Mouse (Mus musculus): ENCODE data around the gene Prkrip1. TPM values are rescaled to one million over a fixed set of nuclear protein-coding genes. Genes with fewer than 3 reads are reported as not detected.

Gene Prkrip1
- 10 to 100 TPM; 30.0 to 33.2 TPM for total RNA-seq (2021)
- long read RNA-seq, experiment 1, transcript Prkrip1-204 (6 exons, 3,893 nt): major isoform, 20 of 28 reads
- long read RNA-seq, experiment 1, partial matches to known transcripts: 0 of 28 reads
- long read RNA-seq, experiment 1, other reads (novel, unspliced or antisense): 8 of 28 reads
- long read RNA-seq, experiment 2, transcript Prkrip1-204 (6 exons, 3,893 nt): major isoform, 14 of 19 reads
- long read RNA-seq, experiment 2, partial matches to known transcripts: 2 of 19 reads
- long read RNA-seq, experiment 2, other reads (novel, unspliced or antisense): 3 of 19 reads

DNA sequence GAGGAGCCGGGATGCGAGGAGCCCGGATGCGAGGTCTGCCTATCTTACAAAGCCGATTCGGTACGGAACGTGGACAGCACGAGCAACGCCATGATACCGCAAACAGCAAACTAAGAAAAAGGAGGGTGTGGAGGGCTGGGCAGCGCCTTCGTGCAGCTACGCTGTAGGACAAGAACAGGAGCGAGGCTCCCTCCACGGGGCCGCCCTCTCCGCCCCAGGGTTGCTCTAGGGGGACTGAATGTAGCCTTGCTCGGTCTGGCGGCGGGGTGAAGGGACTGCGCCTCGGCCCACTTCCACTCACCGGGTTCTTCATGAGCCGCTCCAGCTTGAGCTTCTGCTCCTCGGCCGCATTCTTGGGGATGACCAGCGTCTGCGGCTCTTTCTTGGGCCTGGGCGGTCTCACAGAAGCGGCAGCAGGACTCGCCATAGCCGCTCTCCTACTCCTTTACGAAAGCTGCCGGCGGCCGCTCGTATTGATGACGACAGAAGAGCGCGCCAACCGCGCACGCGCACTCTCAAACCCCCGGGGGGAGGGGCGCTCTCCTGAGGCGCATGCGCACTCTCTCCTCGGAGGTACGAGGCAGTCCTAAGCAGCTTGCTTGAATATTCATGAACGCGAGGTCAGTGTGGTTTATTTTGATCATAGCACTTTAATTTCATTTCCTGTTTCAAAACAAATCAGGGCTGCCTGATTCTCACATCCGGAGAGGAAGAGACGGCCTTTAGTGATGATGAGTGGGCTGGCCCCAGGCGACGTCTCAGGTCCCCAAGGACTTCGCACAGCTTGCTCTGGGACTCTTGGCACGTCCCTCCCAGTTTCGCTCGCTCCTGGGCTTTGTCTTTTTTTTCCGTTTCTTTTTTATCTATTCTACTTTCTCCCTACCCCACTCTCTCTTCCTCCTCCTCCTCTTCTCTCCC, at the start of gene Prkrip1:
Gene Prkrip1 (minus strand): TSS at position 490 of the 918 bp plus-strand sequence.
- DNase-seq: peak; percentile 95

GRCm38 (mm10) chr5:136248441-136248840, 49.7 kb upstream of the Prkrip1 start:
- DNase-seq: no peak

DNA sequence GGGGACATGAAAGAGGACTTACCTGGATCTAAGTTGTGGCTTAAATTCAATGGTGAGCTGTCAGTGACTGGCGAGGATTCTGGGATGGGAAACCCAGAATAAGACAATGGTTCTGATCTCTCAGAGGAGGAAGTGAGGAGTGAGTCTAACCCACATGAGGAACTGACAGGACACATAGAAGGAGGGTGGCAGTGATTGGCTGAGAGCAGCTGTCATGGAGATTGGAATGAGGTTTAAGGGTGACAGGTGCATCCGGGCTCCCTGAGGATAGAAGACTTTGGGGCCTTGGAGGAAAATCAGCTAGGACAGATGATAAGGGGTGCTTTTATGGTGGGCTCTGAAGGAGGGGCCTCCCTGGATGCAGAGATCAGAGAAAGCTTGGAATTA, 47.7 kb upstream of the Prkrip1 start, which contains the start of gene Sh2b2:
Gene Sh2b2 (minus strand): TSS at position 105 of the 387 bp plus-strand sequence.
- no peak for DNase-seq

- no peak for DNase-seq
Measured at GRCm38 (mm10) chr5:136245541-136246451, 47.0 kb upstream of the Prkrip1 start.

DNA sequence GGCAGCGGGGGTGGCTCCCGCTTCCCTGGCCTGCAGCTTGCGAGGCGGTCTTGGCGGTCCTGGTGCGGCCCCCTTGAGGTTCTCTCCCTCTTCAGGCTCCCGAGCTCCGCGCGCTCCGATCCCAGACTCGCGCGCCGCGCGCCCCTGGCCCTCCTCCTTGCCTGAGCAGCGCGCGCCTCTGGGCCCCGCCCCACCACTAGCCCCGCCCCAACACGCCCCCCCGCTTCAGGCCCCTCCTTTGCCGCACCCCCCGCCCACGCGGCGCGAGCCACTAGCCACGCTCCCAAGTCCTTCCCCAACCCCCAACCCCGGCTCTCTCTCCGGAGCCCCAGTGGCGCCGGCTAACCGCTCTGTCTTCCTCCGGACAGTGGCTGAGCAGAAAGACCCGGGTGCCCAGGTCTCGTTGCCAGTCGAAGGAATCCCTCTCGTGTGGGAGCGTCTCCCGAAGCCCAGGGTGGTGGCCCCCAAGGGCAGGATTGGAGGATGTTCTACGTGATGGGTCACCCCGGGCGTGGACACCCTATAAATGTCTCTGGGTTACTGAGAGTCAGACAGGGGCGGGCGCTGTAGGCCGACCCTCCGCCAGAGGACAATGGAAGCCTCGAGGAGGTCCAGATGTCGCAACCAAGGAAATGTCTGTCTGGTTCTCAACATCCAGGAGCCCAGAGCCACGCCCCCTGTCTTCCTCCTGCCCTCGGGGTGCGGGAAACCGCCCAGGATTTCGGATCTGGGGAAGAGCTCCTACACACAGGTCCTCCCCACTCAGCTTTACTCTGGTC, 46.2 kb upstream of the Prkrip1 start:
- DNase-seq: peak; percentile 94

- DNase-seq: peak; percentile 69
Measured at GRCm38 (mm10) chr5:136243851-136244761, 45.3 kb upstream of the Prkrip1 start.

- no peak for DNase-seq
Measured at GRCm38 (mm10) chr5:136241161-136241560, 42.4 kb upstream of the Prkrip1 start.

DNA sequence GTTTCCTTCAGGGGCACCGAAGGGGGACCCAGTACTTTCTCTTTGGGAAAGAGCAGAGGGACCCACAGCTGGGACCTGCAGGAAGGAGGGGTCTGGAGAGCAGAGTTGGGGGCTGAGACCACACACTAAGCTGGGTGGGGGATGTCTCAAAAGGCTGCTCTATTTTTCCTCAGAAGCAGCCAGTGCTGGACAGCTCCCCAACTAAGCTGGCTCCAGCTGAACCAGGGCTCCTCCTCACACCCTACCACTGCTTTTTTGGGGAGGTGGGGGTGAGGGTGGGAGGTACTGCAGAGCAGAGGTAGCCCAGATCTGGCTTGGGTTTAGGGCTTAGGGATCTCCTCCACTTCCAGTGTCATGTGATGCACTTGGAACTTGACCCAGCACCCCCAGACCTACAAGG, 41.6 kb upstream of the Prkrip1 start:
- DNase-seq: no peak

- no peak for DNase-seq
Measured at GRCm38 (mm10) chr5:136237607-136238006, 38.8 kb upstream of the Prkrip1 start.

DNA sequence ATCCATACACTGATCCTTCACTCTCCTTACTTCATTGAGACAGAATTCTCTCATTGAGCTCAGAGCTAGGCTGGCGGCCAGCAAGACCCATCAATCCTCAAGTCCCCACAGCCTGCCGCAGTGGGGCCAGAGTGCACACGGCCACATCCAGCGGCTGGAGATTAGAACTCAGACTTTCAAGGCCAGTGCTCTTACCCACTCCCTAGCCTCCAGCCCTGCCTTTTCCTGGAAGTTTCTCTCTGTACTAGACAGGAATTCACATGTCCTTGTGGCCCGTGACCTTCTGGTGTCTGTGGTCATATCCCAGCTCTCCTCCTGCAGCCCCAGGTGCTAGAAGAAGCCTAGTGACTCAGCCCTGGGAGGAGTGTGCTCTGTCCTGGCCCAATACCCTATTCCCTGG, 37.8 kb upstream of the Prkrip1 start:
- DNase-seq: peak; percentile 40

- DNase-seq: no peak
Measured at GRCm38 (mm10) chr5:136230348-136231035, 31.7 kb upstream of the Prkrip1 start.

DNA sequence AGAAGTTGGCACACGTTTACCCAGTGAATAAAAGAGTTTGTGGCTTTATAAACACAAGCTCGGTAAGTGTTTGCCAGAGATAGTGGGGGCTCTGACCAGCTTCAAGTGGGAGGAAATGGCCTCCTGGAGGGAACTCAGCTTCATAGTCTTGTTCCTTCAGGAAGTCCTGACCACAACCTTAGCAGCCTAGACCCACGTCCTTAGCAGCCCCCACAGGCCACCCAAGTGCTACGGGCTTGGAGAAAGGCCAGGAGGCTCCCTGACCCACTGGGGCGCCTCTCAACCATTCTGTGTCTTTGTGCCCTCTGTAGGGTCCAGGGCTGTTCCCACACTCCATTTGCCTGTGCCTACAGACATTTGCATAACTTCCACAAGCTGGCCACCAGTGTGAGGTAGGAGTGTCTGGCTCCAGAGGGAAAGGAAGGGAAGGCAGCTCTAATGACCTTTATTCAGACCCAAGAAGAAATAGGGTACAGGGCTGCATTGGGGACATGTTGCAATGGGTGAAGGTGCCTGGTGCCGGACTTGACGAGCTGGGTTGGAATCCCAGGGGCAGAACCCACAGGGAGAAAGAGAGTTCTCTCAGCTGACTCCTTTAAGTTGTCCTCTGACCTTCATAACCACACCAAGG, 27.6 kb upstream of the Prkrip1 start:
- no peak for DNase-seq

GRCm38 (mm10) chr5:136218585-136218984, 19.8 kb upstream of the Prkrip1 start:
- no peak for DNase-seq

DNA sequence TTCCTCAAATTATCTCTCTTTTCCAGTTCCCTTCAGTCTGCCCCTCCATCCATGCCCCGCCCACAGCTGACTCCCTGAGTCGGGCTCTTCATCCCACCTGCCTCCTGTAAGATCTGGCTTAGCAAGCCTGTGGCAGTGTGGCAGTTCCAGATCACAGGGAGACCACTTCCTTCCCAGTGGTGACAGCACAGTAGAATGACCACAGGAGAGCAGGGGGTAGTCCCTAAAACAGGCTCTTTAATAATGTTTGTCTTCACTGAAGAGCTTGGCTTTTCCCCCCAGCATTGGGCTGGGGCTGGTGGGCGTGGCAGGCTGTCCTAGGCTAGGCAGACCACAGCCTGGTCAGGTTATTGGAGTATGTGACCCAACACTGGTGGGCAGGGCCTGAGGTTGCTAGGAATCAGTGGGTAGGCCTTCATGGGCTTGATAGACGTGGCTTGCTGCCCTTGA, 19.2 kb upstream of the Prkrip1 start:
- no peak for DNase-seq

DNA sequence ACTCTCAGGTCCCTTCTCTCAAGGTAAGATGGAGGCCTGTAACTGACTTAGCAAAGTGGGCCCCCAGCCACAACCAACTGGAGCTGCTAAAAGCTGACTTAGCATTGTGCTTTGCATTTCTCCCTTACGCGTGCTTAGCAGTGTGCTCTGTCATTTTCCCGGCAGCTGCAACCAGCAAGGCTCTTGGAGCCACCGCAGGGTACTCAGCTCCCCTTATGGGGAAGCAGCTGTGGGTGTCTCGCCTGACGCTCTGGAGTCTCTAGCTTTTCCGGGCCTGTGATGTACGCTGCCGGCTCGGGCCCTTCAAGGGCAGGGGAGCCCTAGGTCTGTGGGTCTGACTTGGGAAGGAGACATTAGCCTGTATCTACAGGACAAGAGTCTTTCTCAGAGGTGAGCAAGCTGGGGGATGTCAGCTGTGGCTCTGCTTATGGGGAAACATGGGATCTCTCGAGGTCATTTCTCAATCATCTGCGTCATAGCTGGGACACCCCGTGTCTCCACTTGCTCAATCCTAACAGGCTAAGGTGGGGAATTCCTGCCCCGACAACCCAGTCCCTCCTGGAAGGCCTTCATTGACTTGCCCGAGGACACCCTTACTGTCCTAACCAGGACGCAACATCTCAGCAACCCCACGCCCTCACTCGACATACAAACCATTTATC, 18.4 kb upstream of the Prkrip1 start:
- peak; percentile 47 for DNase-seq

DNA sequence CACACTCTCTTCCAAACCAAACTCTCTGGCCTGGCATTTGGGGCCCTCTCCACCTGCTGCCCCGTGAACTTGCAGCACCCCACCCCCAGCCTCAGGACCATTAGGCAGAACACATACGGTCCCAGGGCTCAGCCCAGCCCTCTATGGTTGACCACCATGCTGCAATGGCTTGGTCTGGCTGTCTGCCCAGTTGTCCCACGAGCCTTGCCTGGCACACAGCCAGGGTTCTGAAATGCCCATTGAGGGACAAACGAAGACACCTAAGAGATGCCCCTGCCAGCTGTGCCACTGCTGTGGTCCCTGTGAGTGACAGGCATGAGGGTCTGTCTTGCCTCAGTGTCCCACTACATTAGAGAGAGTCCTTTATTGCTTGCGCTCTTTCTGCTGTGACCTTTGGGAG, 17.2 kb upstream of the Prkrip1 start:
- peak; percentile 83 for DNase-seq

- no peak for DNase-seq
Measured at GRCm38 (mm10) chr5:136215211-136215610, 16.4 kb upstream of the Prkrip1 start.

DNA sequence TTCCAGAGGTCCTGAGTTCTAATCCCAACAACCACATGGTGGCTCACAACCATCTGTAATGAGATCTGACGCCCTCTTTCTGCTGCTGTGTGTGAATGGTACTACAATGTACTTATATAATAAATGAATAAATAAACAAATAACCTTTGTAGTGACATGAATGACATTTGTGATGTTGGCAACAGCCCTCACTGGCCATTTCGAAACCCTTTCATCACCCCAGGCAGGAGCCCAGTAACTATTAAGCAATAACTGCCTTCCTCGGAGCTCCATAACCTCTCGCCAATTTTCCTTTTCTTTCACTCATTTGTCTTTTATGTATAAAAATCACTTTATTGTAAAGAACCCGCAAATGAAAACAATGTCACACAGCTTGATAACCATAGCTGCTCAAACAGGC, 15.0 kb upstream of the Prkrip1 start:
- peak; percentile 66 for DNase-seq
